Mouse (Mus musculus): ENCODE measurements around the gene Rpusd1. TPM values are rescaled to one million over a fixed set of nuclear protein-coding genes. Genes with fewer than 3 reads are reported as not detected.

The Rpusd1 gene
- 32.9 and 33.0 TPM in 2 replicates for polyA plus RNA-seq (2015; fragmentation: Nextera tagmentation; extraction: Ambion mirVana)

DNA sequence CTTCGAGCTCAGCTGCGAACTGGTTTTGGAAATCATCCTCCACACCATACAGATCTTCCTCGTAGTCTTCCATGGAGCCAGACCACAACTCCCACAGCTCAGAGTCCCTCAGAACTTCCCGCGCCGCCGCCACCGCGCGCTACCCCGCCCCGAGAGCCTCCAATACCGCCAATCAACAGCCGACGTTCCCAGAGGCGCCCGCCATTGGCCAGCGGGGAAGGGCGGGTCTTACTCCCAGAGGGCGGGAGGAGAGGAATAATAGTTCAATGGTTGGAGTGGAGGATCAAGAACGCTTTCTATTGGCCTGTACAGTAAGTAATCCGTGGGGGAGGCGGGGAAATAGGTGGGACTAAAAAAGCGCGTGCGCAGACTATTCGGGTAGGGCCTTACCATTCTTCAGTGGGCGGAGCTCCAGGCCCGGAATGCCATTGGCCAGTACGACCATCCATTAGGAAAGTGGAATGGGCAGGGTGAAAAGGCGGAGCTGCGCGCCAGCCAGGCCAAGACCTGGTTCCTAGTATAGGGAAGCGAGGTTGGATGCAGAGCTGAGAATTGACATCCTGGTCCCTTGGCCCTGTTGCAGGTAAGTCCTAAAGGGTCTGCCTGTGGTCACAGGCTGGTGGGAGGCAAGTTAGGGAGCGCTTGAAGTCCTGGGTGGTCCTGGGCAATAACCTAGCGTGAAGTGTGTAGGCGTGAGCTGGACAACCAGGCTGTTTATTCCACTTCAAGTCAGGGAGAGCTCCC is at the start of gene Rpusd1, which contains the start of gene Chtf18:
TSS of gene Rpusd1 (plus strand) at position 406 of the 744 bp plus-strand sequence.
TSS of gene Chtf18 (minus strand) at position 155 of the 744 bp plus-strand sequence.
- ATAC-seq = peak; percentile 99
- peak within 1 kb of the TSS; percentile 87 for H3K9ac ChIP-seq (ENCODE audit: low read depth, low read length)
- under 1% methylated on average over 37 of the region's 37 CpGs for WGBS

DNA sequence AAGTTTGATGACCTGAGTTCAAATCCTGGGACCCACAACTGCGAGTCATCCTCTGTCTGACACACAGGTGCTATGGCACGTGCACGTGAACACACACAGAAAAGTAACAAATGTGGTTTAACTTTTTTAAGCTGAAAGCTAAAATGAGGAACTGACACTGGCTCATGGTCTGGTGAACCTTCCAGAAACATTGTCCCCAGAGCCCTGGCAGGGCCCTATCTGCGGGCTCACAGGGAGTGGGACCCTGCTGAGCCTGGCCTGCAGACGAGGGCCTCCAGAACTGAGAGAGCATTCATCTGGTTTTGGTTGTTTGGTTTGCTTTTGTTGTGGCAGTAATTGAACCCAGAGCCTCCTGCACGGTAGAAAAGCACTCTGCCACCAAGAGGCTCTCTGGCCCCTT is 49.5 kb upstream of the Rpusd1 start:
- Histone ChIP-seq H3K9ac (ENCODE audit: low read depth, low read length) (no peak overlapping the region), H3K27ac (ENCODE audit: low read depth, low read length) (no peak overlapping the region), H3K4me3 (ENCODE audit: low read length) (no peak overlapping the region), H3K4me1 (ENCODE audit: control insufficient read depth, insufficient read depth, low read depth, low read length) (peaks cover 5% of the 10 kb centered on the region), H3K36me3 (ENCODE audit: control insufficient read depth, insufficient read depth, low read length) (no peaks in the 10 kb centered on the region), H3K9me3 (ENCODE audit: control insufficient read depth, low read length) (no peaks in the 10 kb centered on the region), H3K27me3 (replicated peaks; ENCODE audit: control insufficient read depth, insufficient read depth, low read length) (no peaks in the 10 kb centered on the region), H3K4me2 (ENCODE audit: low read length) (no peak overlapping the region)
- 57% methylated on average over 6 of the region's 6 CpGs for WGBS
- ATAC-seq = no peak

More for the DNA sequence above, at the start of gene Rpusd1, which contains the start of gene Chtf18:
- peak within 1 kb of the TSS; percentile 98 for H3K4me2 ChIP-seq (ENCODE audit: low read length)
- peaks cover 3% of the 10 kb centered on the region for H3K36me3 ChIP-seq (ENCODE audit: control insufficient read depth, insufficient read depth, low read length)
- H3K9me3 ChIP-seq (ENCODE audit: control insufficient read depth, low read length) = no peaks in the 10 kb centered on the region
- peak within 1 kb of the TSS; percentile 73 for H3K4me3 ChIP-seq (ENCODE audit: low read length)
- H3K27me3 ChIP-seq (replicated peaks; ENCODE audit: control insufficient read depth, insufficient read depth, low read length) = no peaks in the 10 kb centered on the region
- H3K4me1 ChIP-seq (ENCODE audit: control insufficient read depth, insufficient read depth, low read depth, low read length) = peaks cover 18% of the 10 kb centered on the region
- H3K27ac ChIP-seq (ENCODE audit: low read depth, low read length) = peak within 1 kb of the TSS; percentile 58; the same call in 1 of the 2 replicates

DNA sequence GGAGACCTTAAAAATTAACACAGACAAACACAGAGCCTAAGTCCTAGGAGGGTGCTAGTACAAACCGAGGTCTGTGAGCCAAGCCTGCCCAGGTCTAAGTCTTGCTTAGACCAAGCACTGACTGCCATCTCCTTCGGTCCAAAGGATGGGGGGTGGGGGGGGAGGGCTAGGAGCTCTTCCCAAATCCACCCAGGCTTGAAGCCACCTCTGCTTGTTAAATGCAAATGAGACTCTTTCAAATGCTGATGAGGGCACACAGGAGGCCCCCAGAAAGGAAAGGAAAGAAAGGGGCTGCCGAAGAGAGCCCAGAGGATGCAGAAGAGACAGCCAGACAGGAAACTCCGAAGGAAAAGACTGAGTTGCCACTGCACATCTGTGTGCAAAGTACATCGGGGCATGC is 47.7 kb upstream of the Rpusd1 start:
- H3K4me2 ChIP-seq (ENCODE audit: low read length) = no peak overlapping the region
- H3K27me3 ChIP-seq (replicated peaks; ENCODE audit: control insufficient read depth, insufficient read depth, low read length) = no peaks in the 10 kb centered on the region
- H3K27ac ChIP-seq (ENCODE audit: low read depth, low read length) = peak overlapping the region; percentile 31; the same call in 1 of the 2 replicates
- H3K9ac ChIP-seq (ENCODE audit: low read depth, low read length) = no peak overlapping the region
- no peak overlapping the region for H3K4me3 ChIP-seq (ENCODE audit: low read length)
- peaks cover 5% of the 10 kb centered on the region for H3K4me1 ChIP-seq (ENCODE audit: control insufficient read depth, insufficient read depth, low read depth, low read length)
- no peaks in the 10 kb centered on the region for H3K36me3 ChIP-seq (ENCODE audit: control insufficient read depth, insufficient read depth, low read length)
- H3K9me3 ChIP-seq (ENCODE audit: control insufficient read depth, low read length) = no peaks in the 10 kb centered on the region
- WGBS = 4% methylated on average over 5 of the region's 5 CpGs
- peak; percentile 67 for ATAC-seq

- Histone ChIP-seq H3K9me3 (ENCODE audit: control insufficient read depth, low read length) (no peaks in the 10 kb centered on the region), H3K4me1 (ENCODE audit: control insufficient read depth, insufficient read depth, low read depth, low read length) (peaks cover 5% of the 10 kb centered on the region), H3K27ac (ENCODE audit: low read depth, low read length) (no peak overlapping the region), H3K4me2 (ENCODE audit: low read length) (no peak overlapping the region), H3K9ac (ENCODE audit: low read depth, low read length) (no peak overlapping the region), H3K27me3 (replicated peaks; ENCODE audit: control insufficient read depth, insufficient read depth, low read length) (no peaks in the 10 kb centered on the region), H3K4me3 (ENCODE audit: low read length) (no peak overlapping the region), H3K36me3 (ENCODE audit: control insufficient read depth, insufficient read depth, low read length) (no peaks in the 10 kb centered on the region)
- WGBS = 74% methylated on average over 4 of the region's 4 CpGs
- ATAC-seq = no peak
These were observed 45.8 kb upstream of the Rpusd1 start for GRCm38 (mm10) chr17:25681636-25682035.

GRCm38 (mm10) chr17:25686323-25686722 is 41.1 kb upstream of the Rpusd1 start:
- Histone ChIP-seq H3K9ac (ENCODE audit: low read depth, low read length) (no peak overlapping the region), H3K4me1 (ENCODE audit: control insufficient read depth, insufficient read depth, low read depth, low read length) (no peaks in the 10 kb centered on the region), H3K4me3 (ENCODE audit: low read length) (no peak overlapping the region), H3K36me3 (ENCODE audit: control insufficient read depth, insufficient read depth, low read length) (no peaks in the 10 kb centered on the region), H3K4me2 (ENCODE audit: low read length) (no peak overlapping the region), H3K27me3 (replicated peaks; ENCODE audit: control insufficient read depth, insufficient read depth, low read length) (no peaks in the 10 kb centered on the region), H3K9me3 (ENCODE audit: control insufficient read depth, low read length) (no peaks in the 10 kb centered on the region), H3K27ac (ENCODE audit: low read depth, low read length) (no peak overlapping the region)
- ATAC-seq = no peak
- WGBS = 53% methylated on average over 7 of the region's 7 CpGs

DNA sequence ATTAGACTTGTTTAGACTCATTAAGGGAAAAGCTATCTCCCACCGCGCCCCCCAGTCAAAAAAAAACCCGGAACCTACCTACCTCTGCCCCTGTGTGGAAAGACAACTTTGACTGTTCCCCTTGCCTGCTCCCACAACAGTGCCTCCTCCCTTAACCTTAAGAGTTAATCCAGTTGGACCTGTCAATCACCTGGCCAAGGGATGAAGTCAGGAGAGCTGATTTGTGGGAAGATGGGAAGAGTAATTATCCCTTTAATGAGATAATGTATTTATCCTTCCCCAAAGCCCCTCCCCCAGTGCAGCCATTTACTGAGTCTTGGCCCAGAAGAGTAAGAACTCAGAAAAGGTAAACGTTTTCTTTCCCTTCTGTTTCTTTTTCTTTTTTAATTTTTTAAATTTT is 38.5 kb upstream of the Rpusd1 start:
- no peaks in the 10 kb centered on the region for H3K4me1 ChIP-seq (ENCODE audit: control insufficient read depth, insufficient read depth, low read depth, low read length)
- no peaks in the 10 kb centered on the region for H3K27me3 ChIP-seq (replicated peaks; ENCODE audit: control insufficient read depth, insufficient read depth, low read length)
- ATAC-seq = no peak
- H3K27ac ChIP-seq (ENCODE audit: low read depth, low read length) = no peak overlapping the region
- H3K9me3 ChIP-seq (ENCODE audit: control insufficient read depth, low read length) = no peaks in the 10 kb centered on the region
- H3K9ac ChIP-seq (ENCODE audit: low read depth, low read length) = no peak overlapping the region
- no peak overlapping the region for H3K4me2 ChIP-seq (ENCODE audit: low read length)
- no peak overlapping the region for H3K4me3 ChIP-seq (ENCODE audit: low read length)
- no peaks in the 10 kb centered on the region for H3K36me3 ChIP-seq (ENCODE audit: control insufficient read depth, insufficient read depth, low read length)
- WGBS = 82% methylated on average over 4 of the region's 4 CpGs

- Histone ChIP-seq H3K27ac (ENCODE audit: low read depth, low read length) (no peak overlapping the region), H3K4me2 (ENCODE audit: low read length) (no peak overlapping the region), H3K9me3 (ENCODE audit: control insufficient read depth, low read length) (no peaks in the 10 kb centered on the region), H3K4me3 (ENCODE audit: low read length) (no peak overlapping the region), H3K36me3 (ENCODE audit: control insufficient read depth, insufficient read depth, low read length) (no peaks in the 10 kb centered on the region), H3K27me3 (replicated peaks; ENCODE audit: control insufficient read depth, insufficient read depth, low read length) (no peaks in the 10 kb centered on the region), H3K9ac (ENCODE audit: low read depth, low read length) (no peak overlapping the region), H3K4me1 (ENCODE audit: control insufficient read depth, insufficient read depth, low read depth, low read length) (no peaks in the 10 kb centered on the region)
- WGBS = 42% methylated on average over 1 of the region's 1 CpGs
- no peak for ATAC-seq
These were observed 31.2 kb upstream of the Rpusd1 start for GRCm38 (mm10) chr17:25696263-25696662.

- Histone ChIP-seq H3K9me3 (ENCODE audit: control insufficient read depth, low read length) (no peaks in the 10 kb centered on the region), H3K36me3 (ENCODE audit: control insufficient read depth, insufficient read depth, low read length) (no peaks in the 10 kb centered on the region), H3K4me1 (ENCODE audit: control insufficient read depth, insufficient read depth, low read depth, low read length) (no peaks in the 10 kb centered on the region), H3K9ac (ENCODE audit: low read depth, low read length) (no peak overlapping the region), H3K4me3 (ENCODE audit: low read length) (no peak overlapping the region), H3K27me3 (replicated peaks; ENCODE audit: control insufficient read depth, insufficient read depth, low read length) (no peaks in the 10 kb centered on the region), H3K4me2 (ENCODE audit: low read length) (no peak overlapping the region), H3K27ac (ENCODE audit: low read depth, low read length) (no peak overlapping the region)
- 11% methylated on average over 7 of the region's 7 CpGs for WGBS
- ATAC-seq = peak; percentile 68; the same call in 1 of the 2 replicates
These were observed 29.0 kb upstream of the Rpusd1 start for GRCm38 (mm10) chr17:25698446-25698845.

DNA sequence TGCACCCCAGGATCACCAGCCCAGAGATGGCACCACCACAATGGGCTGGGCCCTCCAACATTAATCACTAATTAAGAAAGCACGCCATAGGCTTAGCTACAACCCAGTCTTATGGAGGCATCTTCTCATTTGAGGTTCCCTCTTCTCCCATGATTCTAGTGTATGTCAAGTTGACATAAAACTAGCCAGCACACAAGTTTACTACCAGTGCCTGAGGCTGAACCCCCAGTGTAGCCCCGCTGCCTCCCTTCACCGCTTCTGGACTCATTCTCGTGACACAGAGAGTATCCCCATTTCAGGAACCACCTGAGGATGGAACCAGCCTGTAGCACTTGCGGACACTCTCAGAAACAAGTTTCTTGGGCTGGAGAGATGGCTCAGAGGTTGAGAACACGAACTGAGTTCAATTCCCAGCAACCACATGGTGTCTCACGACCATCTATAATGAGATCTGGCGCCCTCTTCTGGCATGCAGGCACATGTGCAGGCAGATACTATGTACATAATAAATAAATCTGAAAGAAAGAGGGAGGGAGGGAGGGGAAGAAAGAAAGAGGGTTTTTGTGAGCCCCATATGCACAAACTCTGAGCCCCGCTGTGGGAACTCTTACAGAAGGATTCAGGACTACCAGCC is 26.5 kb upstream of the Rpusd1 start:
- no peak overlapping the region for H3K4me3 ChIP-seq (ENCODE audit: low read length)
- no peak overlapping the region for H3K9ac ChIP-seq (ENCODE audit: low read depth, low read length)
- H3K36me3 ChIP-seq (ENCODE audit: control insufficient read depth, insufficient read depth, low read length) = no peaks in the 10 kb centered on the region
- H3K27me3 ChIP-seq (replicated peaks; ENCODE audit: control insufficient read depth, insufficient read depth, low read length) = no peaks in the 10 kb centered on the region
- no peak overlapping the region for H3K27ac ChIP-seq (ENCODE audit: low read depth, low read length)
- H3K4me2 ChIP-seq (ENCODE audit: low read length) = no peak overlapping the region
- WGBS = 61% methylated on average over 9 of the region's 9 CpGs
- no peak for ATAC-seq
- H3K9me3 ChIP-seq (ENCODE audit: control insufficient read depth, low read length) = no peaks in the 10 kb centered on the region
- no peaks in the 10 kb centered on the region for H3K4me1 ChIP-seq (ENCODE audit: control insufficient read depth, insufficient read depth, low read depth, low read length)

Data from hindbrain, embryonic 16.5 days (tissue).